Mouse (Mus musculus): ENCODE data around the gene Entpd5. TPM values are rescaled to one million over a fixed set of nuclear protein-coding genes. Genes with fewer than 3 reads are reported as not detected.

Gene Entpd5
- polyA plus RNA-seq, 1 experiment from 2014 or later = 11.2 TPM

DNA sequence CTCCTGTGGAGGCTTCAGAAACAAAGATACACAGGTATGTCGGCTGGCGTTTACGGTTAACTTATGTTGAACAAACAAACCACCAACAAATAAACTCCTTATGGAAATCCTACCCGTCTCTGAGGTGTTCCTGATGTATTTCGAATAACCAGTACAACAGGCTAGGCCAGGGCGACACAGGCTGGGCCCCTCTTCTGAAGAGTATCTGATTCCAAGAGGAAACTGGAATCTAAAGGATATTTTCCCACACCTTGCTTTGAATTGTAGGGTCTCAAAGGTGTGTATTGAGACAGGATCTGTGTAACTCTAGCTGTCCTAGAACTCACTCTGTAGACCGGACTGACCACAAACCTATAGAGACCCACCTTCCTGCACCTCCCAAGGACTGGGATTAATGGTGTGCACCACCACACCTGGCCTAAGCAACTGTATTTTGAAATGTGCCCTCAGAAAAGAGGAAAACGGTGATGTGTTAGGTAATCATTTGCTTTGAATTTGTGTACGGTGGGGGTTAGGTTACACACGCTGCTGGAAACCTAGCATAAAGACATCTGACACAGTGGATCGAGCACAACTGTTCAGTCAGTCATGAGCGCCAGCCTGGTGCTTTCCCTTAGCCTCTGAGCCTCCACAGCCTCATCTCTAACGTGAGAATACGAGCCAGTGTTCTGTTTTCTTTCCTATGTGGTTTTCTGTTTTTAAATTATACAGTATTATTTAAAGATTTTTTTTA, 11.7 kb downstream of the Entpd5 start:
- Histone ChIP-seq H3K36me3 (replicated peaks) (no peaks in the 10 kb centered on the region), H3K4me2 (no peak overlapping the region), H3K4me1 (no peaks in the 10 kb centered on the region), H3K4me3 (no peak overlapping the region), H3K27me3 (replicated peaks) (no peaks in the 10 kb centered on the region), H3K9ac (no peak overlapping the region), H3K9me3 (no peaks in the 10 kb centered on the region), H3K27ac (no peak overlapping the region)
- no peak for ATAC-seq (replicated peaks)
- 90% methylated on average over 14 of the region's 14 CpGs for WGBS

DNA sequence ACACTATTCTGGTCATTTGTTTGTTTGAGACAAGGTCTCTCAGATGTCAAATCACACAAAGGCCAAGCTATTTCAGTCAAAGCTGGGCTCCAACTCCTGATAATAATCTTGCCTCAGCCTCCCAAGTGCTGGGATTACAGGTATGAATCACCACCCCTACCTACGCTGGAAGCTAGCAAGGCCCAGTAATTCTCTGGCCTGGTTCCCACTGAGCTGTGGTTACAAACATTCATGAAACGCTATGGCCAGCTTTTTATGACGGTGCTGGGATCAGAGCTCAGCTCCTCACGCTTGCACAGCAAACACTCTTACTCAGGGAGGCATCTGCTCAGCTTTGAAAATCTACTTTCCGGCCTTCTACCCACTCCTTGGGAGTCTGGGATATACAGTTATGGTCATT, 15.0 kb downstream of the Entpd5 start:
- no peaks in the 10 kb centered on the region for H3K36me3 ChIP-seq (replicated peaks)
- no peak for ATAC-seq (replicated peaks)
- H3K4me2 ChIP-seq = no peak overlapping the region
- 92% methylated on average over 5 of the region's 5 CpGs for WGBS
- no peaks in the 10 kb centered on the region for H3K9me3 ChIP-seq
- H3K27ac ChIP-seq = no peak overlapping the region
- no peaks in the 10 kb centered on the region for H3K27me3 ChIP-seq (replicated peaks)
- H3K9ac ChIP-seq = no peak overlapping the region
- no peak overlapping the region for H3K4me3 ChIP-seq
- H3K4me1 ChIP-seq = no peaks in the 10 kb centered on the region

DNA sequence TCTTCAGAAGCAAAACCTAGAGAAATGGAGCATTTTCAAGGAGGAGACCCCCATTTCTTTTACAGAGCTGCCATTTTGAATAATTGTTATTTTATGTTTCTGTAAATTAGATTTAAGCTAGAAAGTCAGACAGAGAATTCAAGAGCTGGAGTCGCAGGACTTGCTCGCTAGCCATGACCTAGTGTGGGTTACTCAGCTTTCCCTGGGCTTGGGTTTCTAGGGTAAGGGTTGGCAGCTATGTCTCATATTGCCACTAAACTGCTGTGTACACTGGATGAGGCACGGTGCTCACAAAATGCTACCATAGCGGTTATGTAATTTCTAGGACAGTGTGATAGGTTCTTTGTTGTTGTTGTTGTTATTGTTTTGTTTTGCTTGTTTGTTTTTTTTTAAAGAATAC, 16.1 kb downstream of the Entpd5 start:
- no peak for ATAC-seq (replicated peaks)
- H3K4me2 ChIP-seq = no peak overlapping the region
- H3K27ac ChIP-seq = no peak overlapping the region
- WGBS = 97% methylated on average over 4 of the region's 4 CpGs
- H3K9ac ChIP-seq = no peak overlapping the region
- H3K4me1 ChIP-seq = no peaks in the 10 kb centered on the region
- no peaks in the 10 kb centered on the region for H3K9me3 ChIP-seq
- no peak overlapping the region for H3K4me3 ChIP-seq
- no peaks in the 10 kb centered on the region for H3K27me3 ChIP-seq (replicated peaks)
- H3K36me3 ChIP-seq (replicated peaks) = no peaks in the 10 kb centered on the region

DNA sequence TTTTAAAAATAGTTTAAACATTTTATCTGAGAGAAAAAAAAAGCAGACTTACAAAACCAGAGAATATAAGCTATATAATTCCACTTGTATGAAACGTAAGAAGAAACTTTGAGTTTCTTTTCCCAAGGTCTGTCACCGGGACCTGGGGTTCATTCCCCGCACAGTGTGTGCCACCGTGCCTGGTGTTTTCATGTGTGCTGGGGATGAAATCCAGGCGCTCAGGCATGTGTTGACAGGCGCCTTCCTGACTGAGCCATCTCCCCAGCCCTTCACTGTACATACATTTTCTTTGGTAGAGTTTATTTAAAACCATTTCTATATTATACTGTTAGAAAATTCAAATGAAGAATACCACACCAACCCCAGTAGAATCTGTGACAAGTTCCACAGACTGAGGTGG, 18.5 kb downstream of the Entpd5 start:
- ATAC-seq (replicated peaks) = no peak
- Histone ChIP-seq H3K4me2 (no peak overlapping the region), H3K27ac (no peak overlapping the region), H3K36me3 (replicated peaks) (no peaks in the 10 kb centered on the region), H3K9me3 (no peaks in the 10 kb centered on the region), H3K9ac (no peak overlapping the region), H3K4me3 (no peak overlapping the region), H3K4me1 (no peaks in the 10 kb centered on the region), H3K27me3 (replicated peaks) (no peaks in the 10 kb centered on the region)
- 88% methylated on average over 6 of the region's 6 CpGs for WGBS

DNA sequence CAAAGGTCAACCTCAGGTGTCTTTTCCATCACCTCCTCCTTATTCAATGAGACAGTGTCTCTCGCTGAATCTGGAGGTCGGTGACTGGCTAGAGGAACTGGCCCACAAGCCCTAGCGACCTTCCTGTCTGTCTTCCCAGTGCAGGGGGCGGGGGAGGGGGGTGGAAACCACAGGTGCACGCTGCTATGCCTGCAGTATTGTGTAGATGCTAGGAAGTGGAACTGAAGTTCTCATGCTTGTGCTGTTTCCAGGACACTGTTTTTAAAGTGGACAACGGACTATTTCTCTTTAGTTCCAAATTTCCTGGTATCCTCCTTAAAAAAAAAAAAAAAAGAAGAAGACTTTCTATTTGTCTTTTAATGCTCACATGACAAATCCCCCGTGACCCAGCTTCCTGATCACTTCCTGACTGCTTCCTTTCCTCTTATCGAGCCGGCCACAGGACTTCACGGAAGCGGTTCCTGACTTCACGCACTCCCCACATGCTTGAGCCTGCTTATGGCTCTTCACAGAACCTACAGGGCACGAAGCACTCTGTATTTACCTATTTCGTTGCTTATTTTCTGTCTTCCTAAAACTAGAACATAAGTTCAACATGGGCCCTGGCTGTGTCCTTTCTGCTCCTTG, 19.9 kb downstream of the Entpd5 start:
- Histone ChIP-seq H3K9ac (no peak overlapping the region), H3K4me3 (no peak overlapping the region), H3K27ac (no peak overlapping the region), H3K36me3 (replicated peaks) (0 out of 2 replicates have a peak, but pooled peaks cover 4% of the 10 kb centered on the region), H3K4me1 (no peaks in the 10 kb centered on the region), H3K27me3 (replicated peaks) (no peaks in the 10 kb centered on the region), H3K4me2 (no peak overlapping the region), H3K9me3 (no peaks in the 10 kb centered on the region)
- 76% methylated on average over 14 of the region's 14 CpGs for WGBS
- no peak for ATAC-seq (replicated peaks)

DNA sequence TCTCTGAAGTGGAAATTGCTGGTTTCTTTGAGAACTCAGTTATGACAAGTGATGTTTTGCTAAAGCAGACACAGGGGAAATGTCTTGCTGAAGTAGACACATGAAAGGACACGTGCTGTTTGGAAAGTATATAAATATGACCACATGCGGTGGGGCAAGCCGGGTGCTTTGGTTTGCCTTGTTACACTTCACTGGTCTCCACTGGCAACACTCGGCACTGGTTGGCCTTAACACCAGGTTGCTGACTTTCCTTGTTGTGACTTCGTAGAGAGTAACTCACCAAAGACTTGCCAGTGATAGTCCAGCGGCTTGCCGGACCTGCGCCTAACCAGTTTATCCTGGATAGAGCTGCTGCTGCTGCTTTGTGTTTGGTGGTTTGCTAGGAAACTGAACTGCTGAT, 20.7 kb downstream of the Entpd5 start:
- no peak overlapping the region for H3K4me3 ChIP-seq
- H3K4me2 ChIP-seq = no peak overlapping the region
- H3K36me3 ChIP-seq (replicated peaks) = 0 out of 2 replicates have a peak, but pooled peaks cover 4% of the 10 kb centered on the region
- H3K9me3 ChIP-seq = no peaks in the 10 kb centered on the region
- H3K9ac ChIP-seq = no peak overlapping the region
- H3K27me3 ChIP-seq (replicated peaks) = no peaks in the 10 kb centered on the region
- no peaks in the 10 kb centered on the region for H3K4me1 ChIP-seq
- H3K27ac ChIP-seq = no peak overlapping the region
- ATAC-seq (replicated peaks) = no peak
- 84% methylated on average over 8 of the region's 8 CpGs for WGBS

DNA sequence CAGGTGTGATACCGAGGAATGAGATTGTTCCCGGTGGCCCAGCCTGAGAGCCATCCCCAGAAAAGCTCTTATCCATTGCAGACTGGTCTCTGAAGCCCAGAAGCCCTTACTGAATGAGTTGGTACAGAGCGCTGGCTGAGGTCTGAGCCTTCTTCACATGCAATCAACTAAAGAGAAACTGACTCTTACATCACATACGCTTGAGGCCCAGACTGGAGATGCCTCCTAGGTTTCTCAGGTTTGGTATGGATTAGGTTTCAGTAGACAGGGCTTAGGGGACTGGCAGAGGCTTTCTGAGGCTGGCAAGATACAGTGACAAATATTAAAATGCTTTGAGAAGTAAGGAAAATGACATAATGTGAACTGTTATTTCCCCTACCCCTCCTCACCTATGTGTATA, 23.4 kb downstream of the Entpd5 start:
- ATAC-seq (replicated peaks) = no peak
- Histone ChIP-seq H3K9ac (no peak overlapping the region), H3K4me1 (no peaks in the 10 kb centered on the region), H3K4me3 (no peak overlapping the region), H3K9me3 (no peaks in the 10 kb centered on the region), H3K27ac (no peak overlapping the region), H3K4me2 (no peak overlapping the region), H3K36me3 (replicated peaks) (0 out of 2 replicates have a peak, but pooled peaks cover 4% of the 10 kb centered on the region), H3K27me3 (replicated peaks) (no peaks in the 10 kb centered on the region)
- WGBS = 94% methylated on average over 4 of the region's 4 CpGs

DNA sequence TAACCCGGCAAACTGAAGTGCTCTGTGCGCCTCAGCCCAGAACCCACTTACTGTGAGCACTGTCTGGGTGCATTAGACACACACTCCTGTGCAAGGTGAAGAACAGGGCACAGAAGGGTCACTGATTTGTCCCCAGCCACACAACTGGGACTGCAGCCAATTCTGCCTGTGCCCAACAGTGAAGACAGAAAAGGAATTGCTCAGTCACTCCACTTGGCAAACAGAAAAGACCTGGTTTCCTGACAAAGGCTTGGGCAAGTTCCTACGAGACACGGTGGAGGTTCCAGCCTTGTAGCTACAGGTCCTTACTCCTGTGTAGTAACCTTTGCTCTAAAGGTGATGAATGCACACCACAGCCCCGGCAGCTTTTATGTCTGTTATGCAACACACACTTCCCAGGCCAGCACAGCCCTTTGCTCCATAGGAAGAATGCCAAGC, 24.2 kb downstream of the Entpd5 start:
- no peak for ATAC-seq (replicated peaks)
- Histone ChIP-seq H3K27me3 (replicated peaks) (no peaks in the 10 kb centered on the region), H3K36me3 (replicated peaks) (0 out of 2 replicates have a peak, but pooled peaks cover 4% of the 10 kb centered on the region), H3K4me2 (no peak overlapping the region), H3K4me1 (no peaks in the 10 kb centered on the region), H3K4me3 (no peak overlapping the region), H3K27ac (no peak overlapping the region), H3K9ac (no peak overlapping the region), H3K9me3 (no peaks in the 10 kb centered on the region)
- WGBS = 76% methylated on average over 5 of the region's 5 CpGs

DNA sequence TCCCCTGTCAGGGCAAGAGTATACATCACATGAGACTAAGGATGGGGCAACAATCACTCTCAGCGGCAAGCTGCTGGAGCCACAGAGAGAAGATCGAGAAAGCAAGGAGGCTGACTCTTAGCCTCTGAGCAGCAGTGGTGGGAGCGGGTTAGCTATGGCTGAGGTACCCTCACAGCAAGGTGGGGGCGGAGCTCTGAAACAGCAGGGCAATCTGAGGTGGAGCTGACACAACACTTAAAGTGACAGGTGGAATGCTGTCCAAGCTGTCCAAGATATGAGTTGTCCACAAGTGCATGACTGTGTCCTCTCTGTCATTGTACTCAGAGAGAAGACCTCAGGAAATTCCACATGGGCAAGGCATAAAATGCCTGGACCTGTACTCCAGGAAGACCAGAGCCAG, 26.5 kb downstream of the Entpd5 start:
- Histone ChIP-seq H3K4me3 (no peak overlapping the region), H3K27ac (no peak overlapping the region), H3K9ac (no peak overlapping the region), H3K9me3 (no peaks in the 10 kb centered on the region), H3K4me1 (no peaks in the 10 kb centered on the region), H3K27me3 (replicated peaks) (no peaks in the 10 kb centered on the region), H3K36me3 (replicated peaks) (0 out of 2 replicates have a peak, but pooled peaks cover 4% of the 10 kb centered on the region), H3K4me2 (no peak overlapping the region)
- WGBS = 85% methylated on average over 4 of the region's 4 CpGs
- ATAC-seq (replicated peaks) = no peak

DNA sequence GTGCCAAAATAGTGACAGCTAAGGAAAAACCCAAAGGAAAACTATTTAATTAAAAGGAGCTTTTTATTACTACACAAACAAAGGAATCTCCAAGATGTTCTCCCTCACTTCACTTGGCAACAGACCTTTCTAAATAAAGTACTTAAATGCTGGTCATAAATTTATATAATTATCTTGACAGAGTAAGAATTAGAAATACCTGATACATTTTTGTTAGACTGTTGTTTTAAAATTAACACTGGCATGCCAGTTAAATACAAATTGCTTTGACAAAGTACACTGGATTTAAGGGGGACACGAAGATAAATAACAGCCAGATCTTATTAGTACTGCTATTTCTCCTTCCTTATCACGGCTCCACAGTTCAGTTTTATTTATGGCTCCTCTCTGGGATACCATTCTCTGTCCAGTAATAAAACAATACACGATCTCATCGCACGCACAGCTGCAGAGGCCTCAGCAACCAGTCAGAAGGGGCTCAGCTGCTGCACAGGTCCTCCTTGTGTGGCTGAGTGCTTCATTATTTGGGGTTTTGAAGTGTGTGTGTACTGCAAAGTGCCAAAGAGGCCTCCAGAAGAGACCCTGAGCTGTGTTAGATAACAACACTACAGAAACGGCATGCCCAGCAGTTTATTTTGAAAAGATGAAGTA, 34.9 kb downstream of the Entpd5 start:
- Histone ChIP-seq H3K36me3 (replicated peaks) (peaks cover 40% of the 10 kb centered on the region), H3K4me2 (no peak overlapping the region), H3K4me3 (no peak overlapping the region), H3K9ac (no peak overlapping the region), H3K27me3 (replicated peaks) (no peaks in the 10 kb centered on the region), H3K9me3 (no peaks in the 10 kb centered on the region), H3K4me1 (no peaks in the 10 kb centered on the region), H3K27ac (no peak overlapping the region)
- no peak for ATAC-seq (replicated peaks)
- 84% methylated on average over 6 of the region's 6 CpGs for WGBS

DNA sequence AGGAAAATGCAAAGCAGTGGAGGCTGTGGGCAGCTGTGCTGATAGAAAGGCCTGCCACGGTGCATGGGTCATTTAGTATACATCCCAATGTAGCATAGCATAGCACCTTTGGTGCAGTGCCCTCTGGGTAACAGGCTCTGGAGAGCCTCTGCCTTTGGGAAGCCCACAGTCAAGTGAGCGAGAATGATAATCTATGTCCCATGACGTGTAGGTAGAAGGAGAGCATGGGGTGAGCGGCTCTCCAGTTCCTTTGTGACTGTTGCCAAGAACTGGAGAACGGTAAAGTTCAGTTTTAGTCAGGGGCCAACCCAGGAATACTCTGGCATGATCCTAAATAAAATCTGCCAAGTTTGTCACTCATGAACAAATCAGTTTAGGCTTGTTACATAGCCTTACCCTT, 37.2 kb downstream of the Entpd5 start:
- Histone ChIP-seq H3K9me3 (no peaks in the 10 kb centered on the region), H3K27me3 (replicated peaks) (no peaks in the 10 kb centered on the region), H3K4me1 (no peaks in the 10 kb centered on the region), H3K9ac (no peak overlapping the region), H3K27ac (no peak overlapping the region), H3K36me3 (replicated peaks) (peaks cover 51% of the 10 kb centered on the region), H3K4me3 (no peak overlapping the region), H3K4me2 (no peak overlapping the region)
- ATAC-seq (replicated peaks) = no peak
- WGBS = 93% methylated on average over 5 of the region's 5 CpGs

DNA sequence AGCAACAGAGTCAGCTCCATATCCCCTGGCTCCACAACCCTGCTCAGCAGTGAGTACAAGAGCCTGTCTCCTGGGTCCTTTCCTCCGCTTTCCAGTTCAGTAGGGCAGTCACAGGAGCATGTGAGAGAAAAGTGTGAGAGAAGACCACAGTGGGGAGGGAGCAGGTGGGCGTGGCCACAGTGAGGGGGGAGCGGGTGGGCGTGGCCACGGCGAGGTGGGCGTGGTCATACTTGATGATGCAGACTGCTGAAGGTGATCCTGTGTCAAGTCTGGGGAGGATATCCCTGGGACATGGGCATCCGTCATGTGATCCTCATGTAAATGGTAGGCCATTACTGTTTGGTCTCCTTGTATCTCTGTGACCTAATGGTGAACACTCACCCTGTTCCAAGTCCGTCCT, 41.9 kb downstream of the Entpd5 start:
- ATAC-seq (replicated peaks) = no peak
- 72% methylated on average over 9 of the region's 9 CpGs for WGBS

More for the DNA sequence above, 41.9 kb downstream of the Entpd5 start:
- Histone ChIP-seq H3K27ac (no peak overlapping the region), H3K4me1 (peaks cover 17% of the 10 kb centered on the region), H3K4me2 (no peak overlapping the region), H3K4me3 (no peak overlapping the region), H3K36me3 (replicated peaks) (peaks cover 35% of the 10 kb centered on the region), H3K9ac (no peak overlapping the region), H3K27me3 (replicated peaks) (no peaks in the 10 kb centered on the region), H3K9me3 (no peaks in the 10 kb centered on the region)
